Mouse (Mus musculus): ENCODE results near the gene Vps37b. TPM values are rescaled to one million over a fixed set of nuclear protein-coding genes. Genes with fewer than 3 reads are reported as not detected.

The Vps37b gene
- polyA plus RNA-seq, 1 experiment from 2014 or later: 50.4 TPM

- Histone ChIP-seq H3K9me3 (replicated peaks) (no peaks in the 10 kb centered on the region), H3K27me3 (replicated peaks) (no peaks in the 10 kb centered on the region), H3K4me1 (peaks cover 15% of the 10 kb centered on the region; the same call in 1 of the 2 replicates), H3K9ac (replicated peaks) (no peak overlapping the region), H3K36me3 (no peaks in the 10 kb centered on the region), H3K4me3 (replicated peaks) (no peak overlapping the region), H3K4me2 (no peak overlapping the region), H3K27ac (replicated peaks) (peak overlapping the region; percentile 77; the same call in 1 of the 2 replicates)
- ATAC-seq (ENCODE audit: low FRiP score): no peak
- 73% methylated on average over 5 of the region's 5 CpGs for WGBS
These were observed 11.9 kb upstream of the Vps37b start for GRCm38 (mm10) chr5:124043999-124044398.

DNA sequence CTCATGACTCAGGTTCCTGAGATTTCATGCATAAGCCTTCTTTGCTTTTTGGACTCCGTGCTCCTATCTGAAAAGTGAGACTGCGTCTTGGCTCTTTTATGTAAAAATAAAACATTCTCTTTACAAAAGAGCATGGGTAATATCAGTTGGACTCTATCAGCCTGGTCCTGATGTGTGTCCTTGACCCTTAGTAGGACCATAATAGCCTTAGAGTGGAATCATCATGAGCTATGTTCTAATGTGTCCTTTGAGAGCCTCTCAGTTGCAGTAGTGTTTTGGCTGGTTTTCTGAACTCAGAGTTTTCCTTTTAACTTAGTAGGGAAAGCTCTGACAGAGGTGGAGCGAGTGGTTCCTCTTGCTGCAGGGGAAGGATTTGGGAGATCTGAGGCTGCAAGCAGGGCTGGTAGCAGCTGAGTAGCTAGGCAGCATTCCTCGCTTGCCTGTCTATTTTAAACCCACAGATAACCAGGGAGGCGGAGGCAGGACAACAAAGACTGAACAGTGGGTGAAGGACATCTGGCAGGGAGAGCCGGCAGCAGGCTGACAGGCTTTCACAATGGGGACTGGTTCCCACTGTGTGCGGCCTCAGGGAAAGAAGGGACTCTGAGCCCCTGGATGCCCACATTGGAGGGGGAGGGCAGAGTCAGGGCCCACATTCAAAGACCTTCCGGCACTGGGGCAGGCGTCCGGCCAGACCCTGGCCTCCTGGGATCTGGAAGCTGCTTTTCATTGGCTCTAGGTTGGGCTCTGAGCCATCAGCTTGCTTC lies 11.3 kb upstream of the Vps37b start:
- H3K27ac ChIP-seq (replicated peaks): peak overlapping the region; percentile 77
- WGBS: 31% methylated on average over 10 of the region's 10 CpGs
- H3K27me3 ChIP-seq (replicated peaks): no peaks in the 10 kb centered on the region
- H3K9ac ChIP-seq (replicated peaks): no peak overlapping the region
- H3K36me3 ChIP-seq: no peaks in the 10 kb centered on the region
- ATAC-seq (ENCODE audit: low FRiP score): peak; percentile 69
- H3K9me3 ChIP-seq (replicated peaks): no peaks in the 10 kb centered on the region
- peaks cover 15% of the 10 kb centered on the region; the same call in 1 of the 2 replicates for H3K4me1 ChIP-seq
- no peak overlapping the region for H3K4me2 ChIP-seq
- no peak overlapping the region for H3K4me3 ChIP-seq (replicated peaks)

DNA sequence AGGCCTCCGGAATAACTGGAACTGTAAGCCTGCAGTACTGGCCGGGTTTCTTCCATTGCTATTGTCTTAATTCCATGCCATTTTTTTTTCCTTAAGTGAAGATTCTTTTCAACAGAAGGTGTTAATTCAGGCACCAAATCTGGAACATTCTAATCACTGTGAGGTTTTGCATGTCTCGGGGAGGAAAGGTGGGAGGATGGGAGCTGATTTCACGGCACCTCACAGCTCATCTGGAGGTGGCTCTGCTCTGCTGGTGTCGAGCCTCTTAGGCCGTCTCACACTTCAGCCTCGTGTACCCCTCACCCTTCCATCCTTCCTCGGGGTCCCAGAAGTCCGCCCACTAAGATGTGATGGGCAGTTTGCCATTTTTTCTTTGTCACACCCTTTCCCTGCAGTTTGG lies 9.0 kb upstream of the Vps37b start:
- no peaks in the 10 kb centered on the region for H3K36me3 ChIP-seq
- H3K4me1 ChIP-seq: peaks cover 15% of the 10 kb centered on the region; the same call in 1 of the 2 replicates
- H3K4me2 ChIP-seq: no peak overlapping the region
- no peak for ATAC-seq (ENCODE audit: low FRiP score)
- no peaks in the 10 kb centered on the region for H3K9me3 ChIP-seq (replicated peaks)
- H3K27me3 ChIP-seq (replicated peaks): no peaks in the 10 kb centered on the region
- H3K4me3 ChIP-seq (replicated peaks): no peak overlapping the region
- 77% methylated on average over 9 of the region's 9 CpGs for WGBS
- no peak overlapping the region for H3K9ac ChIP-seq (replicated peaks)
- no peak overlapping the region for H3K27ac ChIP-seq (replicated peaks)

GRCm38 (mm10) chr5:124039602-124040001 lies 7.5 kb upstream of the Vps37b start:
- H3K9me3 ChIP-seq (replicated peaks): no peaks in the 10 kb centered on the region
- ATAC-seq (ENCODE audit: low FRiP score): no peak
- WGBS: 78% methylated on average over 6 of the region's 6 CpGs
- H3K9ac ChIP-seq (replicated peaks): no peak overlapping the region
- H3K36me3 ChIP-seq: no peaks in the 10 kb centered on the region
- H3K4me2 ChIP-seq: no peak overlapping the region
- H3K27me3 ChIP-seq (replicated peaks): no peaks in the 10 kb centered on the region
- H3K27ac ChIP-seq (replicated peaks): no peak overlapping the region
- H3K4me3 ChIP-seq (replicated peaks): no peak overlapping the region
- 0 out of 2 replicates have a peak, but pooled peaks cover 8% of the 10 kb centered on the region for H3K4me1 ChIP-seq

- no peak overlapping the region for H3K4me3 ChIP-seq (replicated peaks)
- 40% methylated on average over 5 of the region's 5 CpGs for WGBS
- no peaks in the 10 kb centered on the region for H3K4me1 ChIP-seq
- ATAC-seq (ENCODE audit: low FRiP score): no peak
- H3K9me3 ChIP-seq (replicated peaks): no peaks in the 10 kb centered on the region
- no peak overlapping the region for H3K27ac ChIP-seq (replicated peaks)
- H3K4me2 ChIP-seq: no peak overlapping the region
- H3K27me3 ChIP-seq (replicated peaks): no peaks in the 10 kb centered on the region
- no peak overlapping the region for H3K9ac ChIP-seq (replicated peaks)
- no peaks in the 10 kb centered on the region for H3K36me3 ChIP-seq
These were observed 4.8 kb upstream of the Vps37b start for GRCm38 (mm10) chr5:124036836-124037235.

DNA sequence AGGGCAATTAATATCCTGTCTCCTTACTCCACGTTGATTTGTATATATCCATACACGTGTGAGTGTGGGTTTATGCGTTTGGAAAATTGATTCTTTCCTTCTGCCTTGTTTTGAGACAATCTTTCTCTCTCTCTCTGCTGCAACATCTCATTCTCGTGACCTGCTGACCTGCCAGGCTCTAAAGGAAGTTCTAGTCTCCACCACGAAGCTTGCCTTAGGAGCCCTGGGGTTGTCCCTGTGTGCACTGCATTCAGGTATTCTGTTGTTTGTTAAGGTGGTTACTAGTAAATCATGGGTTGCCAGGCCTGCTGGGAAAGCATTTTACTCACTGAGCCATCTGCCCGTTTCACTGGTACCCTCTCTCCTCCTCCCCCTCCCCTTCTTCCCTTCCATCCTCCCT lies 4.3 kb upstream of the Vps37b start:
- Histone ChIP-seq H3K4me3 (replicated peaks) (no peak overlapping the region), H3K36me3 (no peaks in the 10 kb centered on the region), H3K9ac (replicated peaks) (no peak overlapping the region), H3K9me3 (replicated peaks) (no peaks in the 10 kb centered on the region), H3K4me1 (no peaks in the 10 kb centered on the region), H3K27me3 (replicated peaks) (no peaks in the 10 kb centered on the region), H3K4me2 (no peak overlapping the region), H3K27ac (replicated peaks) (no peak overlapping the region)
- 35% methylated on average over 6 of the region's 6 CpGs for WGBS
- no peak for ATAC-seq (ENCODE audit: low FRiP score)

DNA sequence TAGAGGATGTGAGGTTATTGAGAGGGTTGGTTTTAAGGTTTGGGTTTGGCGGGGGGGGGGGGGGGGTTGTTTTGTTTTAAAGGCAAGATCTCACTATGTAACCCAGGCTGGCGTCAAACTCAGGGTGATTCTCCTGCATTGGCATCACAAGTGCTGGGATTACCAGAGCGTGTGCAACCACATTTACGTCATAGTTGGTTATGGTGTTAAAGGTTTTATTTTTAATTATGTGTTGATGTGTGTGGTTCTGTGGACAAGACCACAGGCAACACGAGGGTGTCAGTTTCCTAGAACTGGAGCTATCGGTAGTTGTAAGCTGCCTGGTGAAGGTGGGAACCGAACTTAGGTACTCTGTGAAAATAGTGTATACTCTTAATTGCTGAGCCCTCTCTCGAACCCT lies 3.7 kb upstream of the Vps37b start:
- H3K4me2 ChIP-seq: no peak overlapping the region
- no peak for ATAC-seq (ENCODE audit: low FRiP score)
- no peak overlapping the region for H3K4me3 ChIP-seq (replicated peaks)
- H3K27ac ChIP-seq (replicated peaks): no peak overlapping the region
- H3K4me1 ChIP-seq: 0 out of 2 replicates have a peak, but pooled peaks cover under 1% of the 10 kb centered on the region
- H3K27me3 ChIP-seq (replicated peaks): no peaks in the 10 kb centered on the region
- 74% methylated on average over 8 of the region's 8 CpGs for WGBS
- H3K9me3 ChIP-seq (replicated peaks): no peaks in the 10 kb centered on the region
- no peaks in the 10 kb centered on the region for H3K36me3 ChIP-seq
- H3K9ac ChIP-seq (replicated peaks): no peak overlapping the region

DNA sequence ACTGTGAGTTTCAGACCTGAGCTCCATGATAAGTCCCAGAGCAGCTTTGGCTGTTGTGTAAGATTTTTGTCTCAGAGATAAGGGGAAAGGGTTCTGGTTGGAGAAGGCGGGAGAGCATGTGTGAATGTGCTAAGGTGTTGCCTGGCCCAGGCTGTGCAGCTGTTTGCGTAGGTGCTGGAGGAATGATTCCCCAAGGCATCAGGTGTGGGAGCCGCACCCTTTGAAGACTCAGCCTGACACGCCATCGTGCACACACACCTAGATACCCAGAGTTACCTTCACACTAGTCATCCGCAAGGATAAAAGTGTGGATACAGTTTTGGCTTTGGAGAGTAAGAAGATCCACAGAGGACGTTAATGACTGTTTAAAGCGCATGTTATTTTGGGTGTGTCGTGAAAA lies 3.3 kb upstream of the Vps37b start:
- H3K4me1 ChIP-seq: peaks cover 4% of the 10 kb centered on the region
- 91% methylated on average over 9 of the region's 9 CpGs for WGBS
- no peaks in the 10 kb centered on the region for H3K9me3 ChIP-seq (replicated peaks)
- no peak overlapping the region for H3K27ac ChIP-seq (replicated peaks)
- H3K9ac ChIP-seq (replicated peaks): no peak overlapping the region
- H3K27me3 ChIP-seq (replicated peaks): no peaks in the 10 kb centered on the region
- H3K36me3 ChIP-seq: no peaks in the 10 kb centered on the region
- no peak for ATAC-seq (ENCODE audit: low FRiP score)
- no peak overlapping the region for H3K4me2 ChIP-seq
- H3K4me3 ChIP-seq (replicated peaks): no peak overlapping the region

DNA sequence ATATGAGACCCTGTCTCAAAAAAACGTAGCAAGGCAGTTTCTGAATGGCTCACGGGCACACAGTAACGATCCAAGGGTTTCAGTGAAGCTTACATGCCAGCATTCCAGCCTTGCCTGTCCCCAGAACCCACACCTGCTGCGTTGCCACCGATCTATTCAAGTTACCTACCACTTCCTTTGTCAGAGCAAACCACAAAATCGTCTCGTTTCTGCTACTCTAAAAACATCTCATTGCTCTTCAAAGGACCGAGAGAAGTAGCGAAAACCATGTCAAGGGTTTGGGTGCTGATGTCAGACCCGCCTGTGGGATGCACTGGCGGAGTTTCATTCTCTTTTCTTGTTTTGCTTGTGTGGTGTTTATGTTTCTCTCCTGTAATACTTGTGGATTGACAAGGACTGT lies 2.4 kb upstream of the Vps37b start:
- H3K4me3 ChIP-seq (replicated peaks): no peak overlapping the region
- H3K27ac ChIP-seq (replicated peaks): no peak overlapping the region
- no peak for ATAC-seq (ENCODE audit: low FRiP score)
- peaks cover 14% of the 10 kb centered on the region for H3K4me1 ChIP-seq
- no peaks in the 10 kb centered on the region for H3K36me3 ChIP-seq
- H3K9ac ChIP-seq (replicated peaks): no peak overlapping the region
- H3K9me3 ChIP-seq (replicated peaks): no peaks in the 10 kb centered on the region
- H3K27me3 ChIP-seq (replicated peaks): no peaks in the 10 kb centered on the region
- H3K4me2 ChIP-seq: no peak overlapping the region
- 82% methylated on average over 11 of the region's 11 CpGs for WGBS

GRCm38 (mm10) chr5:124031068-124031955 lies 758 bp downstream of the Vps37b start:
- Histone ChIP-seq H3K27ac (replicated peaks) (peak overlapping the region; percentile 92), H3K36me3 (no peaks in the 10 kb centered on the region), H3K4me3 (replicated peaks) (peak overlapping the region; percentile 97), H3K4me2 (peak overlapping the region; percentile 79), H3K27me3 (replicated peaks) (no peaks in the 10 kb centered on the region), H3K9ac (replicated peaks) (peak overlapping the region; percentile 99), H3K9me3 (replicated peaks) (no peaks in the 10 kb centered on the region), H3K4me1 (peaks cover 44% of the 10 kb centered on the region)
- ATAC-seq (ENCODE audit: low FRiP score): peak; percentile 56
- under 1% methylated on average over 26 of the region's 26 CpGs for WGBS

- ATAC-seq (ENCODE audit: low FRiP score): peak; percentile 55
- peak overlapping the region; percentile 99 for H3K9ac ChIP-seq (replicated peaks)
- H3K4me2 ChIP-seq: peak overlapping the region; percentile 79
- H3K4me1 ChIP-seq: peaks cover 51% of the 10 kb centered on the region
- no peaks in the 10 kb centered on the region for H3K36me3 ChIP-seq
- peak overlapping the region; percentile 92 for H3K27ac ChIP-seq (replicated peaks)
- peak overlapping the region; percentile 97 for H3K4me3 ChIP-seq (replicated peaks)
- 12% methylated on average over 12 of the region's 12 CpGs for WGBS
- H3K9me3 ChIP-seq (replicated peaks): no peaks in the 10 kb centered on the region
- H3K27me3 ChIP-seq (replicated peaks): no peaks in the 10 kb centered on the region
These were observed 1.5 kb downstream of the Vps37b start for GRCm38 (mm10) chr5:124030386-124031067.
